Mouse (Mus musculus) layer of hippocampus, adult 2 months (tissue): ENCODE measurements at regions not wholly inside any gene's neighbourhood (a gene's known extent, or its start where the extent isn't known, plus 50 kb on each side); places are given as distances from the start of the nearest gene placed in this dataset.

Source experiments
- DNase-seq, 2 experiments: peaks; one replicate each; pipeline ENCODE4 v3.0.0; 2022; ENCODE audit warnings: low spot score in 2 of 2
- H3K27ac ChIP-seq: fragments of 200-600 bp; 2 replicates; pipeline ENCODE4 v1.8.1; 2022
- H3K4me3 ChIP-seq: fragments of 200-600 bp; 2 replicates; pipeline ENCODE4 v1.8.1; 2022; ENCODE audit warnings: mild to moderate bottlenecking
- CTCF ChIP-seq: fragments of 200-600 bp; conservative IDR thresholded peaks from 2 replicates; pipeline ENCODE4 v1.8.1; 2022; ENCODE audit warnings: antibody characterized with exemption, mild to moderate bottlenecking, moderate library complexity

DNA sequence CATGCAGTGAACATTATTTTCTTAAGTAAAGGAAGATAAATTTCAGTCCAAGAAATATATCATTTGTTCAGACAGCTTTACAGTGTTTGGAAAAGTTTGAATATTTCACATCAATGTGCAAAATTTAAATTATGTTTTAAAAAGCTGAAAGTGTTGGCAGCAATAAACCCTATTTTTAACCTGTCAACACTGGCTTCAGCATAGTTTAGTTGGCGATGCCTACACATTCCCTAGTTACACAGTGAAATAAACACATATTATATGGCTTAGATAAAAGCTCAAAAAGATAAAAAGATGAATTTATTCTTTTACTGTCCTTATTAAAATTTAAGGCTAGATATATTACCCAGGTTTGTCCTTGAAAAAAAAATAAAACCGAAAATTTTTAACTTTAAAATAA is 471.8 kb upstream of the Ncam2 start:
- H3K4me3 ChIP-seq: no peak overlapping the region
- H3K27ac ChIP-seq: no peak overlapping the region
- no peak for TF ChIP-seq CTCF
- DNase-seq: no peak

DNA sequence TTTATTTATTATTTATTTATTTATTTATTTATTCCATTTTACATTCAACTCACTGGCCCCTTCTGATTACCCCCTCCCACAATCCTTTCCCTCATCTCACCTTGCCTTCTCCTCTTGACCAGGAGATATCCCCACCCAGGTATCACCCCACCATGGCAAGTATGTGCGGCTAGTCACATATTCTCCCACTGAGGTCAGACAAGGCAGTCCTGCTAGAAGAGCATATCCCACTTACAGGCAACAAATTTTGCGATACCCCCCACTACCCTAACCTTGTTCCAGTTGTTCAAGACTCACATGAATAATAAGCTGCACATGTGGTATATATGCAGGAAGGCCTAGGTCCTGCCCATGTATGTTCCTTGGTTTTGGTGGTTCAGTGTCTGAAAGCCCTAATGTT is 427.2 kb upstream of the Ncam2 start:
- no peak for DNase-seq
- no peak overlapping the region for H3K4me3 ChIP-seq
- no peak for TF ChIP-seq CTCF
- no peak overlapping the region for H3K27ac ChIP-seq

DNA sequence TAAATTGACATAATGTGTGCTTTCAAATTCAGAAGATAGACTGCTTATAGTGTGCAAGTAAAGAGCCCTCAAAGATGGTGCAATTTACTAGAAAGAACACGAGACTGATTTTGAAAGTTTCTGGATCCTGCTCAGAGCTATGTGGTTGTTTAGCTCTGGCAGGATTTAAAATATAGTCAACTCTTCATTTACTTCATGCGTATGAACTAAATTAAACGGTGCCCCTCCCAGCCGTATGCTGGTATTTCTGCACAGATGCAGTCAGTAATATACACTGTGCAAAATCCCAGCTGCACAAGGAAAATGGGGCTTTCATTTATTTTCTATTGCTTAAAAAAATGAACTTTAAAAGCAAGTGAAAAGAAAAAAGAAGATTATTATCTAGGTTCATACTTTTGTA is 383.4 kb upstream of the Ncam2 start:
- H3K27ac ChIP-seq: no peak overlapping the region
- peak in 1 of 2 experiments; percentile 20 for DNase-seq
- H3K4me3 ChIP-seq: no peak overlapping the region
- TF ChIP-seq CTCF: no peak

DNA sequence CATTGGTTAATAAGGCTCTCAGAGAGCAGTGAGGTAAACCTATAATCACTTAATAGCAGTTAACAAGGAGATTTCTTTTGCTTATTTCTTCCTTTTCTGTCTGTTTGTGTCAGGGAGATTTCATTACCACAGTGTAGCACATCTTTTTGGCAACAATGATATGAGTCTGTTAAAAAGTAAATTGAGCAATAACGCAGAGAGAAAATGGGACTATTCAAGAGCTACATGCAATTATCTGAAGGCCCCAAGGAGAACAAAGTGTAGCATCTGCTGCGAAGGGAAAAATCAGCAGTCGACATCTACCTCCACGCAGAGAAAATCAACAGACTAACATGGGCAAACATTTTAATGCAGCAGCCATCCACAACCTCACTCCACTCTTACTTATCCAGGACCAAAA is 366.0 kb upstream of the Ncam2 start:
- TF ChIP-seq CTCF: no peak
- no peak for DNase-seq
- H3K27ac ChIP-seq: no peak overlapping the region
- no peak overlapping the region for H3K4me3 ChIP-seq
